ENCODE assay signal across 26 mouse cellular contexts in the genomic region with DNA sequence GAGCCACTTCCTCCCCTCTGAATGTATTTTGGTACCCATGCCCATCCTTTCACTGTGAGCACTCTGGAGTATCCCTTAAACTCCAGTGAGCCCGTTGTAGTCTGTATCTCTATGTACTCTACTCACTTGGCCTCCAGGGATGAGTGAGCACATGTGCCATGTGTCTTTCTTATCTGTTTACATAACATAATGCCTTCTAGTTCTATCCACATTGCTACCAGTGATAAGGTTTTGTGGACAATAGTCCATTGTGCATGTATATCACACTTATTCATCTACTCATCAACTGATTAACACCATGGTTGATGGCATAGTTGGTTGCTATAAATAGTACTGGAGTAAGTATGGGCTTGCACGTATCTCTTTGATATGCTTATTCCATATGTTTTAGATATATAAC. TPM values are rescaled to one million over a fixed set of nuclear protein-coding genes. Genes with fewer than 3 reads are reported as not detected.
DNase-seq lines count a peak whose midpoint lies in the region; ATAC-seq and TF ChIP-seq lines count a peak whose summit lies in the region.
"Had no signal": no experiment of that assay in that cellular context is flagged by ENCODE, and none has a peak within 500 bp of the region (broad histone marks: within the 10 kb centered on the region; RNA-seq: fewer than 3 reads in every experiment).

No protein-coding gene starts in this region.

- TF ChIP-seq CTCF in MEL (IDR thresholded peaks at IDR 0.05 in 2 of 3, conservative IDR thresholded peaks at IDR 0.05 in 1 of 3; ENCODE audit: control insufficient read depth in 1 of 3, insufficient read depth in 1 of 3, low read depth in 2 of 3, low read length in 3 of 3, poor library complexity in 1 of 3, severe bottlenecking in 1 of 3) = no peak
- TF ChIP-seq CTCF in cerebellum, adult 2 months (IDR thresholded peaks at IDR 0.05; ENCODE audit: borderline replicate concordance, insufficient read depth, low read depth, low read length) = no peak

- peak; percentile 40 for DNase-seq in MEL (ENCODE audit: low read depth, low spot score)
- no peak for DNase-seq in right cerebral cortex, adult 18-20 months
- no peak for DNase-seq in cerebellum, adult 8-10 months
- DNase-seq in cerebellum, adult 2 months = no peak
- DNase-seq in ovary, postnatal 10 days (ENCODE audit: low spot score) = no peak
- DNase-seq: adrenal gland, adult 2 months; cerebellum, adult 18-20 months; cerebellum, postnatal 14 days; embryo, embryonic 11 days; heart, adult 2 months had no signal

- TF ChIP-seq EP300 in MEL (IDR thresholded peaks at IDR 0.05; ENCODE audit: low read depth in 1 of 2, low read length in 2 of 2) = peak in 1 of 2 experiments; percentile 37; a peak in 1 of 4 replicates

- peaks cover 8 to 20% of the 10 kb centered on the region in 2 experiments for H3K4me1 ChIP-seq in MEL (ENCODE audit: control insufficient read depth in 1 of 2, insufficient read depth in 2 of 2, low read length in 2 of 2)
- H3K4me1 ChIP-seq in liver, embryonic 12.5 days = peaks cover 44% of the 10 kb centered on the region
- peaks cover 22% of the 10 kb centered on the region for H3K4me1 ChIP-seq in liver, embryonic 16.5 days (ENCODE audit: control insufficient read depth, low read depth, low read length)
- H3K4me1 ChIP-seq in cerebellum, adult 2 months (ENCODE audit: control insufficient read depth, insufficient read depth, low read length) = no peaks in the 10 kb centered on the region
- H3K4me1 ChIP-seq: embryonic facial prominence, embryonic 15.5 days; forebrain, embryonic 10.5 days; heart, embryonic 15.5 days had no signal

- H3K27ac ChIP-seq in MEL (ENCODE audit: control insufficient read depth, low read depth, low read length) = no peak overlapping the region
- H3K27ac ChIP-seq in liver, embryonic 12.5 days = peak overlapping the region; percentile 89
- peak overlapping the region; percentile 59 for H3K27ac ChIP-seq in liver, embryonic 16.5 days (ENCODE audit: low read length)
- no peak overlapping the region for H3K27ac ChIP-seq in cerebellum, adult 2 months (ENCODE audit: insufficient read depth, low read length)
- H3K27ac ChIP-seq: embryonic facial prominence, embryonic 15.5 days; forebrain, embryonic 10.5 days; heart, adult 2 months; heart, embryonic 15.5 days; hindbrain, embryonic 10.5 days; hindbrain, embryonic 14.5 days had no signal

- no peak overlapping the region for H3K4me2 ChIP-seq in liver, embryonic 12.5 days
- H3K4me2 ChIP-seq in liver, embryonic 16.5 days (ENCODE audit: low read depth, low read length) = no peak overlapping the region
- H3K4me2 ChIP-seq: embryonic facial prominence, embryonic 15.5 days; heart, embryonic 11.5 days; heart, embryonic 15.5 days; hindbrain, embryonic 14.5 days had no signal

- H3K9me3 ChIP-seq in MEL (replicated peaks; ENCODE audit: insufficient read depth, low read length) = no peaks in the 10 kb centered on the region
- H3K9me3 ChIP-seq in liver, embryonic 12.5 days (replicated peaks) = no peaks in the 10 kb centered on the region
- H3K9me3 ChIP-seq in liver, embryonic 16.5 days (replicated peaks; ENCODE audit: control insufficient read depth, low read length) = no peaks in the 10 kb centered on the region
- H3K9me3 ChIP-seq: embryonic facial prominence, embryonic 15.5 days; forebrain, embryonic 10.5 days; heart, embryonic 15.5 days; hindbrain, embryonic 10.5 days had no signal

- TF ChIP-seq POLR2A in MEL (IDR thresholded peaks at IDR 0.05; ENCODE audit: control insufficient read depth in 1 of 2, insufficient read depth in 1 of 2, low read depth in 1 of 2, low read length in 2 of 2, poor library complexity in 1 of 2) = no peak
- no peak for TF ChIP-seq POLR2A in cerebellum, adult 2 months (IDR thresholded peaks at IDR 0.05; ENCODE audit: borderline replicate concordance, insufficient read depth, low read length)

- 40% methylated on average over 2 of the region's 2 CpGs for WGBS in liver, embryonic 12.5 days (ENCODE audit: insufficient replicate concordance)
- 18% methylated on average over 2 of the region's 2 CpGs for WGBS in liver, embryonic 16.5 days (ENCODE audit: insufficient replicate concordance)
- WGBS in cerebellum, adult 2 months = 81% methylated on average over 2 of the region's 2 CpGs

- H3K9ac ChIP-seq in MEL (ENCODE audit: control insufficient read depth, low read depth, low read length, poor library complexity, severe bottlenecking) = no peak overlapping the region
- no peak overlapping the region for H3K9ac ChIP-seq in liver, embryonic 12.5 days
- H3K9ac ChIP-seq in liver, embryonic 16.5 days (ENCODE audit: low read depth, low read length) = no peak overlapping the region
- H3K9ac ChIP-seq: embryonic facial prominence, embryonic 15.5 days; heart, embryonic 15.5 days; hindbrain, embryonic 14.5 days had no signal

- peaks cover 0 to 29% of the 10 kb centered on the region in 2 experiments; a peak in 2 of 4 replicates for H3K36me3 ChIP-seq in MEL (ENCODE audit: control insufficient read depth in 1 of 2, insufficient read depth in 2 of 2, low read length in 2 of 2)
- H3K36me3 ChIP-seq in liver, embryonic 12.5 days = no peaks in the 10 kb centered on the region
- no peaks in the 10 kb centered on the region for H3K36me3 ChIP-seq in liver, embryonic 16.5 days (ENCODE audit: control insufficient read depth, insufficient read depth)
- H3K36me3 ChIP-seq: embryonic facial prominence, embryonic 15.5 days; forebrain, embryonic 10.5 days; heart, embryonic 15.5 days; hindbrain, embryonic 10.5 days had no signal

- no peak overlapping the region for H3K4me3 ChIP-seq in MEL (ENCODE audit: control insufficient read depth in 1 of 2, insufficient read depth in 1 of 2, low read depth in 2 of 2, low read length in 2 of 2)
- H3K4me3 ChIP-seq in liver, embryonic 12.5 days = no peak overlapping the region
- no peak overlapping the region for H3K4me3 ChIP-seq in liver, embryonic 16.5 days (ENCODE audit: low read depth, low read length)
- no peak overlapping the region for H3K4me3 ChIP-seq in cerebellum, adult 2 months (replicated peaks; ENCODE audit: insufficient read depth, low read depth, low read length)
- H3K4me3 ChIP-seq: embryonic facial prominence, embryonic 15.5 days; erythroblast, embryonic 14.5 days; forebrain, embryonic 10.5 days; heart, adult 2 months; heart, embryonic 15.5 days; hindbrain, embryonic 10.5 days had no signal

- no peak for TF ChIP-seq RAD21 in MEL (IDR thresholded peaks at IDR 0.05; ENCODE audit: low read depth, low read length)

- no peaks in the 10 kb centered on the region for H3K27me3 ChIP-seq in MEL (ENCODE audit: control insufficient read depth in 1 of 2, insufficient read depth in 2 of 2, low read length in 2 of 2)
- no peaks in the 10 kb centered on the region for H3K27me3 ChIP-seq in liver, embryonic 12.5 days (replicated peaks)
- no peaks in the 10 kb centered on the region for H3K27me3 ChIP-seq in liver, embryonic 16.5 days (ENCODE audit: control insufficient read depth, insufficient read depth, low read depth, low read length)
- no peaks in the 10 kb centered on the region for H3K27me3 ChIP-seq in cerebellum, adult 2 months (ENCODE audit: control insufficient read depth, insufficient read depth, low read length)
- H3K27me3 ChIP-seq: embryonic facial prominence, embryonic 15.5 days; heart, embryonic 15.5 days had no signal

- ATAC-seq in liver, embryonic 12.5 days = peak; percentile 76
- peak; percentile 69 for ATAC-seq in liver, embryonic 16.5 days (ENCODE audit: low read depth)
- ATAC-seq: forebrain, embryonic 14.5 days had no signal

- H3K79me2 ChIP-seq in MEL (ENCODE audit: control insufficient read depth, insufficient read depth, low read length, poor library complexity) = no peaks in the 10 kb centered on the region

TF ChIP-seq in MEL, 35 proteins besides CTCF, POLR2A, EP300 and RAD21 (continues in another document):
- TF ChIP-seq ETS1 (IDR thresholded peaks at IDR 0.05; ENCODE audit: low read depth, low read length) = 0 out of 2 replicates have a peak, but pooled peaks have one; percentile 39
- TF ChIP-seq RCOR1 (IDR thresholded peaks at IDR 0.05; ENCODE audit: low read depth, low read length) = no peak
- TF ChIP-seq JUND (IDR thresholded peaks at IDR 0.05; ENCODE audit: low read depth, low read length) = no peak
- peak; percentile 30; the same call in 1 of the 2 replicates for TF ChIP-seq MEF2A (IDR thresholded peaks at IDR 0.05; ENCODE audit: extremely low read depth, insufficient replicate concordance, low read depth, low read length, poor library complexity, severe bottlenecking)
- no peak for TF ChIP-seq CHD2 (IDR thresholded peaks at IDR 0.05; ENCODE audit: low read length)
- TF ChIP-seq TCF12 (IDR thresholded peaks at IDR 0.05; ENCODE audit: low read depth, low read length) = 0 out of 2 replicates have a peak, but pooled peaks have one; percentile 33
- TF ChIP-seq UBTF (IDR thresholded peaks at IDR 0.05; ENCODE audit: borderline replicate concordance, insufficient read depth, low read depth, low read length) = no peak
- no peak for TF ChIP-seq MAFK (IDR thresholded peaks at IDR 0.05; ENCODE audit: borderline replicate concordance, low read depth, low read length)
- no peak for TF ChIP-seq USF1 (IDR thresholded peaks at IDR 0.05; ENCODE audit: low read depth, low read length)
- peak; percentile 62 for TF ChIP-seq MAX (IDR thresholded peaks at IDR 0.05; ENCODE audit: low read length)
- no peak for TF ChIP-seq ZKSCAN1 (IDR thresholded peaks at IDR 0.05; ENCODE audit: low read depth, low read length)
- TF ChIP-seq HCFC1 (IDR thresholded peaks at IDR 0.05; ENCODE audit: low read depth, low read length) = no peak
- no peak for TF ChIP-seq ZMIZ1 (IDR thresholded peaks at IDR 0.05; ENCODE audit: low read depth, low read length)
- peak; percentile 59; the same call in 1 of the 2 replicates for TF ChIP-seq MYC (IDR thresholded peaks at IDR 0.05; ENCODE audit: low read depth, low read length)
- TF ChIP-seq GATA1 (IDR thresholded peaks at IDR 0.05; ENCODE audit: low read depth, low read length) = peak; percentile 48; the same call in 1 of the 2 replicates

RNA-seq across cellular contexts. Expression of a gene that starts 12.9 kb away (rescaled TPM):
- total RNA-seq in MEL (2012; rRNA removed) = not detected in 2 replicates
- polyA plus RNA-seq in MEL (2012; ENCODE audit: insufficient read depth in 1 of 2, insufficient read length in 2 of 2, low read depth in 1 of 2, low replicate concordance in 2 of 2, missing spikeins in 1 of 2) = not detected
- not detected in 2 replicates for polyA plus RNA-seq in liver, embryonic 12.5 days (2016; fragmentation: Nextera tagmentation; extraction: Ambion mirVana)
- not detected in 2 replicates for polyA plus RNA-seq in liver, embryonic 16.5 days (2015; fragmentation: Nextera tagmentation; extraction: Ambion mirVana)
- not detected in 2 replicates for polyA plus RNA-seq in cerebellum, adult 2 months (2012; rRNA removed)
- total RNA-seq: adrenal gland, adult 2 months; common myeloid progenitor, adult 5-6 weeks; gastrocnemius, adult 8-10 months; gastrocnemius, postnatal 4 days; heart, adult 2 months; heart, postnatal 25 days had no signal
- polyA plus RNA-seq: adrenal gland, adult 2 months; C2C12; embryonic facial prominence, embryonic 11.5 days; embryonic facial prominence, embryonic 15.5 days; erythroblast, embryonic 14.5 days; forebrain, embryonic 10.5 days; forebrain, embryonic 14.5 days; heart, adult 2 months; heart, embryonic 11.5 days; heart, embryonic 15.5 days; hindbrain, embryonic 10.5 days; hindbrain, embryonic 14.5 days had no signal

RNA-seq across cellular contexts. Expression of a gene that starts 34.7 kb away (rescaled TPM):
- total RNA-seq in MEL (2012; rRNA removed) = 4.3 and 7.5 TPM in 2 replicates
- 1 to 10 TPM in 1 of 2 experiments, not detected in 1; 8.2 TPM for polyA plus RNA-seq in MEL (2012; ENCODE audit: insufficient read depth in 1 of 2, insufficient read length in 2 of 2, low read depth in 1 of 2, low replicate concordance in 2 of 2, missing spikeins in 1 of 2)
- not detected in 2 replicates for polyA plus RNA-seq in liver, embryonic 12.5 days (2016; fragmentation: Nextera tagmentation; extraction: Ambion mirVana)
- not detected in 2 replicates for polyA plus RNA-seq in liver, embryonic 16.5 days (2015; fragmentation: Nextera tagmentation; extraction: Ambion mirVana)
- not detected in 2 replicates for polyA plus RNA-seq in cerebellum, adult 2 months (2012; rRNA removed)
- total RNA-seq: adrenal gland, adult 2 months; common myeloid progenitor, adult 5-6 weeks; gastrocnemius, adult 8-10 months; gastrocnemius, postnatal 4 days; heart, adult 2 months; heart, postnatal 25 days had no signal
- polyA plus RNA-seq: adrenal gland, adult 2 months; C2C12; embryonic facial prominence, embryonic 11.5 days; embryonic facial prominence, embryonic 15.5 days; erythroblast, embryonic 14.5 days; forebrain, embryonic 10.5 days; forebrain, embryonic 14.5 days; heart, adult 2 months; heart, embryonic 11.5 days; heart, embryonic 15.5 days; hindbrain, embryonic 10.5 days; hindbrain, embryonic 14.5 days had no signal

Comparison
In these comparisons a context has a peak if more than half of its experiments do, and no peak if none do; other contexts are left out.
1. H3K27ac ChIP-seq: peak in liver, embryonic 12.5 days (single experiment) and liver, embryonic 16.5 days (single experiment); none in MEL (single experiment) and cerebellum, adult 2 months (single experiment).